Comparison of ENCODE assay signal across 8 mouse cellular contexts in the genomic region with DNA sequence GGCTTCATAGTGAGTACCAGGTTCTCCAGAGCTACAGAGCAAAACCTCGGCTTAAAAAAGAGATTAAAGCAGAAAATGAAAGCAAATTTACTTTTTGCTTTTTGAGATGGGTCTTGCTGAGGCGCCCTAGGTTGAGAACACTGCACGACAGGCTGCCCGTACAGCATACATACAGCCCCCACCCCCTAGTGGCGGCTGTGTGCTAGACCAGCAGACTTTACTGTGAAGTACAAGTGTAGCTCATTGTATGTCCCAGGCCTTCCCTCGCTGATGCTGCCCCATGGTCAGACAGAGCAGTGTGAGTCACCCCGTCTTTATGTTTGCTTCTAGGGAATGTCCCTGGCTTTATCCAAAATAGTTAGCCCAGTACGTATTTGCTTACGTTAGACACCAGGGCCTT. TPM values are rescaled to one million over a fixed set of nuclear protein-coding genes. Genes with fewer than 3 reads are reported as not detected.
DNase-seq lines count a peak whose midpoint lies in the region; ATAC-seq and TF ChIP-seq lines count a peak whose summit lies in the region.

No protein-coding gene starts in this region.

- no peak overlapping the region for H3K4me2 ChIP-seq in hindbrain, embryonic 16.5 days (ENCODE audit: low read length)

- H3K27me3 ChIP-seq in kidney, adult 2 months (replicated peaks; ENCODE audit: control insufficient read depth, insufficient read depth, low read length), result no peaks in the 10 kb centered on the region
- H3K27me3 ChIP-seq in G1E (ENCODE audit: insufficient read depth, low read length), result no peaks in the 10 kb centered on the region
- H3K27me3 ChIP-seq in hindbrain, embryonic 16.5 days (replicated peaks; ENCODE audit: control insufficient read depth, insufficient read depth, low read length), result no peaks in the 10 kb centered on the region

- no peaks in the 10 kb centered on the region for H3K9me3 ChIP-seq in G1E (replicated peaks)
- H3K9me3 ChIP-seq in hindbrain, embryonic 16.5 days (ENCODE audit: control insufficient read depth, low read length), result no peaks in the 10 kb centered on the region

- peaks cover 6% of the 10 kb centered on the region; the same call in 1 of the 2 replicates for H3K36me3 ChIP-seq in kidney, adult 2 months (ENCODE audit: control insufficient read depth, insufficient read depth, low read length)
- H3K36me3 ChIP-seq in G1E (replicated peaks), result peaks cover 92% of the 10 kb centered on the region
- H3K36me3 ChIP-seq in hindbrain, embryonic 16.5 days (ENCODE audit: control insufficient read depth, insufficient read depth, low read length), result peaks cover 40% of the 10 kb centered on the region

- WGBS in kidney, adult 2 months, result 86% methylated on average over 9 of the region's 9 CpGs
- WGBS in hindbrain, embryonic 16.5 days, result 85% methylated on average over 9 of the region's 9 CpGs

- 0 out of 2 replicates have a peak, but pooled peaks have one; percentile 17 for TF ChIP-seq CTCF in kidney, adult 2 months (conservative IDR thresholded peaks at IDR 0.05; ENCODE audit: insufficient read depth, insufficient read length, low read depth, low read length)
- TF ChIP-seq CTCF in G1E (IDR thresholded peaks at IDR 0.05; ENCODE audit: low read depth, low read length), result peak; percentile 28; the same call in 1 of the 2 replicates

- DNase-seq in kidney, adult 2 months, result no peak
- no peak for DNase-seq in kidney, adult 11 months
- DNase-seq in 416B (ENCODE audit: low read depth) (peak; percentile 31), G1E (ENCODE audit: low spot score) (no peak)
- DNase-seq in thymus, postnatal 0 days (ENCODE audit: low spot score), result peak; percentile 6
- no peak for DNase-seq in urinary bladder, adult 2 months (ENCODE audit: low spot score)
- DNase-seq in heart, adult 11 months, result no peak

- H3K27ac ChIP-seq in kidney, adult 2 months (ENCODE audit: insufficient read depth, low read depth, low read length), result no peak overlapping the region
- no peak overlapping the region for H3K27ac ChIP-seq in hindbrain, embryonic 16.5 days (ENCODE audit: low read depth, low read length)

- H3K9ac ChIP-seq in hindbrain, embryonic 16.5 days (ENCODE audit: low read depth, low read length), result no peak overlapping the region

- no peak for TF ChIP-seq POLR2A in kidney, adult 2 months (IDR thresholded peaks at IDR 0.05; ENCODE audit: low read depth, low read length)

- peak; percentile 54 for ATAC-seq in G1E (ENCODE audit: extremely low read depth, insufficient number of reproducible peaks, low FRiP score, poor library complexity, severe bottlenecking)
- 0 out of 2 replicates have a peak, but pooled peaks have one; percentile 24 for ATAC-seq in hindbrain, embryonic 16.5 days

- no peaks in the 10 kb centered on the region for H3K4me1 ChIP-seq in kidney, adult 2 months (ENCODE audit: control insufficient read depth, insufficient read depth, low read length)
- no peaks in the 10 kb centered on the region for H3K4me1 ChIP-seq in G1E (ENCODE audit: insufficient read depth, low read depth, low read length)
- no peaks in the 10 kb centered on the region for H3K4me1 ChIP-seq in hindbrain, embryonic 16.5 days (ENCODE audit: control insufficient read depth, insufficient read depth, low read depth, low read length)

- no peak overlapping the region for H3K4me3 ChIP-seq in kidney, adult 2 months (ENCODE audit: insufficient read depth, low read depth, low read length)
- no peak overlapping the region for H3K4me3 ChIP-seq in G1E (ENCODE audit: low read depth, low read length)
- H3K4me3 ChIP-seq in hindbrain, embryonic 16.5 days (ENCODE audit: low read length), result no peak overlapping the region

RNA-seq across cellular contexts. Expression of gene Med23, which starts 16.2 kb away (rescaled TPM):
- polyA plus RNA-seq in kidney, adult 2 months (2012; rRNA removed), result 14.2 and 15.8 TPM in 2 replicates
- 48.9 and 52.8 TPM in 2 replicates for total RNA-seq in G1E (2014; fragmentation: Nextera tagmentation)
- 30.0 and 34.0 TPM in 2 replicates for total RNA-seq in G1E (2017)
- polyA plus RNA-seq in G1E (2012), result 8.9 and 13.7 TPM in 2 replicates
- polyA plus RNA-seq in hindbrain, embryonic 16.5 days (2015; fragmentation: Nextera tagmentation; extraction: Ambion mirVana), result 20.5 and 23.8 TPM in 2 replicates
- polyA plus RNA-seq in thymus, postnatal 0 days (2015; fragmentation: Nextera tagmentation; extraction: Ambion mirVana), result 10.2 and 12.2 TPM in 2 replicates
- polyA plus RNA-seq in urinary bladder, adult 2 months (2012; rRNA removed), result 18.2 and 19.7 TPM in 2 replicates

RNA-seq across cellular contexts. Expression of gene Arg1, which starts 41.3 kb away (rescaled TPM):
- polyA plus RNA-seq in kidney, adult 2 months (2012; rRNA removed), result 0.06 and 0.08 TPM in 2 replicates
- total RNA-seq in G1E (2014; fragmentation: Nextera tagmentation), result not detected in 2 replicates
- not detected in 2 replicates for total RNA-seq in G1E (2017)
- not detected in 2 replicates for polyA plus RNA-seq in G1E (2012)
- polyA plus RNA-seq in hindbrain, embryonic 16.5 days (2015; fragmentation: Nextera tagmentation; extraction: Ambion mirVana), result 3.2 and 3.4 TPM in 2 replicates
- polyA plus RNA-seq in thymus, postnatal 0 days (2015; fragmentation: Nextera tagmentation; extraction: Ambion mirVana), result 3.4 and 9.2 TPM in 2 replicates
- polyA plus RNA-seq in urinary bladder, adult 2 months (2012; rRNA removed), result 0.55 and 0.62 TPM in 2 replicates

RNA-seq across cellular contexts. Expression of gene Enpp3, which starts 43.4 kb away (rescaled TPM):
- polyA plus RNA-seq in kidney, adult 2 months (2012; rRNA removed), result 28.5 and 30.1 TPM in 2 replicates
- total RNA-seq in G1E (2014; fragmentation: Nextera tagmentation) (0.63 TPM in 1 of 2 replicates, not detected in the other), G1E (2017) (0.12 and 0.27 TPM in 2 replicates)
- not detected in 2 replicates for polyA plus RNA-seq in G1E (2012)
- polyA plus RNA-seq in hindbrain, embryonic 16.5 days (2015; fragmentation: Nextera tagmentation; extraction: Ambion mirVana), result 3.0 and 3.5 TPM in 2 replicates
- 1.3 and 1.4 TPM in 2 replicates for polyA plus RNA-seq in thymus, postnatal 0 days (2015; fragmentation: Nextera tagmentation; extraction: Ambion mirVana)
- 6.6 and 10.0 TPM in 2 replicates for polyA plus RNA-seq in urinary bladder, adult 2 months (2012; rRNA removed)

Comparison
In these comparisons a context has a peak if more than half of its experiments do, and no peak if none do; other contexts are left out.
1. DNase-seq: peak in 416B (single experiment) and thymus, postnatal 0 days (single experiment); none in kidney, adult 2 months (single experiment), kidney, adult 11 months (single experiment), G1E (single experiment), urinary bladder, adult 2 months (single experiment) and heart, adult 11 months (single experiment).